Mouse (Mus musculus) midbrain, embryonic 13.5 days (tissue): Measurements from ENCODE around the gene Klhl41. TPM values are rescaled to one million over a fixed set of nuclear protein-coding genes. Genes with fewer than 3 reads are reported as not detected.

Source experiments
- ATAC-seq: fragments of 200-750 bp; cut with Nextera tagmentation; 2 replicates; pipeline ENCODE4 v1.8.0; 2017; ENCODE audit warnings: mild to moderate bottlenecking, moderate TSS enrichment, moderate library complexity
- H3K27ac ChIP-seq: fragments of 300-500 bp; sonication (generic); 2 replicates; pipeline ENCODE4 v1.5.1; 2015; ENCODE audit warnings: inconsistent platforms, mild to moderate bottlenecking, moderate library complexity
- H3K27me3 ChIP-seq: fragments of 300-500 bp; sonication (generic); 2 replicates; pipeline ENCODE4 v1.6.1; 2015; ENCODE audit warnings: mild to moderate bottlenecking, inconsistent platforms
- H3K36me3 ChIP-seq: fragments of 300-500 bp; sonication (generic); 2 replicates; pipeline ENCODE4 v1.6.1; 2015; ENCODE audit warnings: mild to moderate bottlenecking, inconsistent platforms
- H3K4me1 ChIP-seq: fragments of 300-500 bp; sonication (generic); replicated peaks from 2 replicates; pipeline ENCODE4 v1.6.1; 2015; ENCODE audit warnings: inconsistent platforms
- H3K4me2 ChIP-seq: fragments of 300-500 bp; sonication (generic); replicated peaks from 2 replicates; pipeline ENCODE4 v1.6.1; 2015; ENCODE audit warnings: moderate library complexity, mild to moderate bottlenecking, inconsistent platforms
- H3K4me3 ChIP-seq: fragments of 300-500 bp; sonication (generic); replicated peaks from 2 replicates; pipeline ENCODE4 v1.5.1; 2015; ENCODE audit warnings: mild to moderate bottlenecking, inconsistent platforms
- H3K9ac ChIP-seq: fragments of 300-500 bp; sonication (generic); replicated peaks from 2 replicates; pipeline ENCODE4 v1.6.1; 2015; ENCODE audit warnings: mild to moderate bottlenecking, inconsistent platforms
- H3K9me3 ChIP-seq: fragments of 300-500 bp; sonication (generic); 2 replicates; pipeline ENCODE4 v1.6.1; 2016; ENCODE audit warnings: mild to moderate bottlenecking, inconsistent platforms
- WGBS: fragments of 180-500 bp; shearing (Covaris S2); methylation state at CpG from one replicate; pipeline ENCODE4 v1.1.7; 2015; 5-methylcytosine and 5-hydroxymethylcytosine counted together
- polyA plus RNA-seq: library from polyadenylated mRNA; unstranded; fragments of >200 nt; fragmentation: Nextera tagmentation; extraction: Ambion mirVana; gene quantifications from 2 replicates; pipeline ENCODE4 v1.2.1, GENCODE M21; 2015

Gene Klhl41
- polyA plus RNA-seq, 1 experiment from 2014 or later = 0.13 TPM

DNA sequence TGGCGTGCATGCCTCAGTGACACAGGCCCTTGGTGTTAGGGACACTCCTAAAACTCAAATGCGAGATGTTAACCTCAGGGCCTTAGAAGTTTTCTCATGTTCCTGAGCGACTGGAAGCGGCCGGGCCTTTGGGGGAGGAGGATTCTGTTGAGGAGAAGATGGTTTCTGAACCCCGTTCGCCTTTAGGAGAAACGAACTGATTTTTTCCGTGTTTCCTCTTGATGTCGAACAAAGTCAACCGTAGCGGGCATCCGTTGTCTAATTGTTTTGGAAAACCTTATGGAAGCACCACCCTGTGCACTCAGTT lies 53.6 kb downstream of the Klhl41 start:
- no peaks in the 10 kb centered on the region for H3K36me3 ChIP-seq
- WGBS = under 1% methylated on average over 13 of the region's 13 CpGs
- peaks cover 16% of the 10 kb centered on the region for H3K4me1 ChIP-seq
- peak overlapping the region; percentile 97 for H3K4me3 ChIP-seq
- H3K9me3 ChIP-seq = no peaks in the 10 kb centered on the region
- H3K27ac ChIP-seq = peak overlapping the region; percentile 86; the same call in 1 of the 2 replicates
- peak overlapping the region; percentile 87 for H3K4me2 ChIP-seq
- ATAC-seq = no peak
- 0 out of 2 replicates have a peak, but pooled peaks cover 4% of the 10 kb centered on the region for H3K27me3 ChIP-seq
- peak overlapping the region; percentile 87 for H3K9ac ChIP-seq

Other genes starting within 250 kb of the Klhl41 start
- gene Lrp2, start 84.1 kb upstream of the Klhl41 start, polyA plus RNA-seq = 2.2 and 3.7 TPM in 2 replicates
- 24.3 and 24.8 TPM in 2 replicates for gene Bbs5, start 22.9 kb upstream of the Klhl41 start, polyA plus RNA-seq
- gene Fastkd1, start 43.4 kb downstream of the Klhl41 start, polyA plus RNA-seq = 13.2 and 14.8 TPM in 2 replicates
- 137 and 142 TPM in 2 replicates for gene Ppig, start 52.4 kb downstream of the Klhl41 start, polyA plus RNA-seq
- gene Ccdc173, start 119.5 kb downstream of the Klhl41 start, polyA plus RNA-seq = 4.2 and 4.8 TPM in 2 replicates
- gene Phospho2, start 119.5 kb downstream of the Klhl41 start, polyA plus RNA-seq = 40.8 and 43.6 TPM in 2 replicates
- 59.8 and 60.0 TPM in 2 replicates for gene Klhl23, start 151.8 kb downstream of the Klhl41 start, polyA plus RNA-seq
- 370 and 407 TPM in 2 replicates for gene Ssb, start 191.4 kb downstream of the Klhl41 start, polyA plus RNA-seq
- gene Mettl5, start 215.5 kb downstream of the Klhl41 start, polyA plus RNA-seq = 33.2 and 35.1 TPM in 2 replicates
- 20.6 and 21.4 TPM in 2 replicates for gene Ubr3, start 227.1 kb downstream of the Klhl41 start, polyA plus RNA-seq